In the genomic region with DNA sequence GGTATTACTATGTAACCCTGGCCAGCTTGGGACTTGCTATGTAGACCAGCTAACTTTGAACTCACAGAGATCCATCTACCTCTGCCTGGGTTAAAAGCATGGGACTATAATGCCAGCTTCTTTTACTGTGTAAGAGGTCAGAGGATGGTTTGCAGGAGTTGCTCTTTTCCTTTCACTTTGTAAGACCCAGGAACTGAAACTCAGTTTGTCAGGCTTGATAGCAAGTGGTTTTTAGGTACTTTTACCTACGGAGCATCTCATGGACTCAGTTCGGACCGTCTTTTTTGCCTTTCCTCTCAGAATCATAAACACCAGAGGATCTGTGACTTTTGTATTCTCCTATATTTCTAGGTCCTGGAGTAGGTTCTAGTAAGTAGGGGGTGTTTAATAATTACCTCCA, we compare ENCODE assay signal across 15 mouse cellular contexts.
"Had no signal": no experiment of that assay in that cellular context is flagged by ENCODE, and none has a peak within 500 bp of the region (broad histone marks: within the 10 kb centered on the region; RNA-seq: fewer than 3 reads in every experiment).

No protein-coding gene starts in this region.

- H3K9me3 ChIP-seq: kidney, embryonic 15.5 days; liver, embryonic 13.5 days; midbrain, embryonic 15.5 days; neural tube, embryonic 12.5 days; neural tube, embryonic 15.5 days had no signal

- H3K27ac ChIP-seq: kidney, embryonic 15.5 days; left cerebral cortex, adult 2 months; liver, embryonic 13.5 days; midbrain, embryonic 15.5 days; neural tube, embryonic 12.5 days; neural tube, embryonic 15.5 days had no signal

- H3K4me2 ChIP-seq: kidney, embryonic 15.5 days; liver, embryonic 13.5 days; midbrain, embryonic 11.5 days; midbrain, embryonic 15.5 days; neural tube, embryonic 12.5 days; neural tube, embryonic 15.5 days had no signal

- H3K4me3 ChIP-seq: kidney, embryonic 15.5 days; left cerebral cortex, adult 2 months; liver, embryonic 13.5 days; midbrain, embryonic 15.5 days; neural tube, embryonic 12.5 days; neural tube, embryonic 15.5 days had no signal

- DNase-seq: kidney, adult 2 months; kidney, postnatal 36 days; layer of hippocampus, postnatal 36 days; liver, embryonic 13.5 days; lung, adult 2 months; lung, postnatal 4 days; retina, postnatal 1 day; thymus, postnatal 25 days had no signal

- H3K27me3 ChIP-seq: kidney, embryonic 15.5 days; liver, embryonic 13.5 days; midbrain, embryonic 15.5 days; neural tube, embryonic 12.5 days; neural tube, embryonic 15.5 days had no signal

- H3K36me3 ChIP-seq: kidney, embryonic 15.5 days; liver, embryonic 13.5 days; midbrain, embryonic 15.5 days; neural tube, embryonic 12.5 days; neural tube, embryonic 15.5 days had no signal

- H3K4me1 ChIP-seq: kidney, embryonic 15.5 days; midbrain, embryonic 15.5 days; neural tube, embryonic 12.5 days; neural tube, embryonic 15.5 days had no signal

- ATAC-seq: intestine, embryonic 16.5 days; midbrain, embryonic 15.5 days had no signal

- H3K9ac ChIP-seq: kidney, embryonic 15.5 days; liver, embryonic 13.5 days; midbrain, embryonic 15.5 days; neural tube, embryonic 12.5 days; neural tube, embryonic 15.5 days had no signal
